Mouse (Mus musculus) E14TG2a.4 (cell line): Measurements from ENCODE around the gene Gm49354.

Source experiments
- CTCF ChIP-seq: conservative IDR thresholded peaks from 2 replicates; pipeline ENCODE4 v1.5.1; 2014; ENCODE audit warnings: low read length
- NANOG ChIP-seq: IDR thresholded peaks from 2 replicates; pipeline ENCODE4 v1.6.1; 2014; ENCODE audit warnings: borderline replicate concordance, low read length, mixed read lengths

- TF ChIP-seq CTCF (peak; percentile 88), NANOG (no peak)
Observed at GRCm38 (mm10) chr13:59728378-59729093, 53.5 kb downstream of the Gm49354 start.
